Mouse (Mus musculus) hindbrain, embryonic 14.5 days (tissue): ENCODE measurements around the gene Amacr. TPM values are rescaled to one million over a fixed set of nuclear protein-coding genes. Genes with fewer than 3 reads are reported as not detected.

Experiments
- ATAC-seq: fragments of 200-750 bp; cut with Nextera tagmentation; 2 replicates; pipeline ENCODE4 v1.8.0; 2017; ENCODE audit warnings: moderate number of reproducible peaks, mild to moderate bottlenecking, moderate TSS enrichment, moderate library complexity; ENCODE audit not compliant: low FRiP score
- DNase-seq: peaks from one replicate; pipeline ENCODE4 v3.0.0-alpha.2; 2015; ENCODE audit warnings: low spot score
- H3K27ac ChIP-seq: fragments of 300-500 bp; sonication (generic); 2 replicates; pipeline ENCODE4 v1.5.1; 2014; ENCODE audit warnings: mild to moderate bottlenecking, moderate library complexity
- H3K27me3 ChIP-seq: fragments of 300-500 bp; sonication (generic); 2 replicates; pipeline ENCODE4 v1.6.1; 2014; ENCODE audit warnings: mild to moderate bottlenecking, low read length, mixed read lengths; ENCODE audit not compliant: control insufficient read depth, insufficient read depth
- H3K36me3 ChIP-seq: fragments of 300-500 bp; sonication (generic); replicated peaks from 2 replicates; pipeline ENCODE4 v1.6.1; 2014; ENCODE audit not compliant: control insufficient read depth, insufficient read depth
- H3K4me1 ChIP-seq: fragments of 300-500 bp; sonication (generic); replicated peaks from 2 replicates; pipeline ENCODE4 v1.6.1; 2014; ENCODE audit warnings: antibody characterized with exemption, low read length, mixed read lengths; ENCODE audit not compliant: control insufficient read depth, insufficient read depth
- H3K4me2 ChIP-seq: fragments of 300-500 bp; sonication (generic); replicated peaks from 2 replicates; pipeline ENCODE4 v1.6.1; 2014; ENCODE audit warnings: mild to moderate bottlenecking, moderate library complexity
- H3K4me3 ChIP-seq: fragments of 300-500 bp; sonication (generic); replicated peaks from 2 replicates; pipeline ENCODE4 v1.5.1; 2014; ENCODE audit warnings: mild to moderate bottlenecking, low read length
- H3K9ac ChIP-seq: fragments of 300-500 bp; sonication (generic); 2 replicates; pipeline ENCODE4 v1.6.1; 2014
- H3K9me3 ChIP-seq: fragments of 300-500 bp; sonication (generic); 2 replicates; pipeline ENCODE4 v1.6.1; 2016; ENCODE audit warnings: low read length; ENCODE audit not compliant: control insufficient read depth
- WGBS: fragments of 180-500 bp; shearing (Covaris S2); extraction: QIAGEN DNeasy Blood & Tissue Kit; methylation state at CpG from one replicate; pipeline ENCODE4 v1.1.7; 2014; 5-methylcytosine and 5-hydroxymethylcytosine counted together
- polyA plus RNA-seq: library from polyadenylated mRNA; unstranded; fragments of >200 nt; fragmentation: Nextera tagmentation; extraction: Ambion mirVana; gene quantifications from 2 replicates; pipeline ENCODE4 v1.2.1, GENCODE M21; 2014

Gene Amacr
- polyA plus RNA-seq, 1 experiment from 2014 or later = 16.7 TPM

- 93% methylated on average over 6 of the region's 6 CpGs for WGBS
- Histone ChIP-seq H3K9me3 (no peaks in the 10 kb centered on the region), H3K4me1 (peaks cover 5% of the 10 kb centered on the region; the same call in 1 of the 2 replicates), H3K9ac (no peak overlapping the region), H3K36me3 (no peaks in the 10 kb centered on the region), H3K4me3 (no peak overlapping the region), H3K27ac (no peak overlapping the region), H3K27me3 (no peaks in the 10 kb centered on the region), H3K4me2 (no peak overlapping the region)
- no peak for ATAC-seq
- DNase-seq = no peak
Measured at GRCm38 (mm10) chr15:10954381-10955016, 27.1 kb upstream of the Amacr start.

GRCm38 (mm10) chr15:10955156-10955555 is 26.4 kb upstream of the Amacr start:
- WGBS = 84% methylated on average over 5 of the region's 5 CpGs
- no peak for DNase-seq
- Histone ChIP-seq H3K27ac (no peak overlapping the region), H3K9me3 (no peaks in the 10 kb centered on the region), H3K4me2 (no peak overlapping the region), H3K27me3 (no peaks in the 10 kb centered on the region), H3K4me3 (no peak overlapping the region), H3K9ac (no peak overlapping the region), H3K4me1 (peaks cover 5% of the 10 kb centered on the region; the same call in 1 of the 2 replicates), H3K36me3 (no peaks in the 10 kb centered on the region)
- no peak for ATAC-seq

- no peaks in the 10 kb centered on the region for H3K36me3 ChIP-seq
- H3K27ac ChIP-seq = no peak overlapping the region
- WGBS = 32% methylated on average over 3 of the region's 3 CpGs
- DNase-seq (no peak), ATAC-seq (no peak)
- no peaks in the 10 kb centered on the region for H3K9me3 ChIP-seq
- peaks cover 5% of the 10 kb centered on the region; the same call in 1 of the 2 replicates for H3K4me1 ChIP-seq
- H3K4me3 ChIP-seq = no peak overlapping the region
- H3K27me3 ChIP-seq = no peaks in the 10 kb centered on the region
- no peak overlapping the region for H3K9ac ChIP-seq
- no peak overlapping the region for H3K4me2 ChIP-seq
Measured at GRCm38 (mm10) chr15:10956706-10957105, 24.9 kb upstream of the Amacr start.

- no peak for ATAC-seq
- Histone ChIP-seq H3K27ac (no peak overlapping the region), H3K36me3 (no peaks in the 10 kb centered on the region), H3K4me2 (no peak overlapping the region), H3K9ac (no peak overlapping the region), H3K4me3 (no peak overlapping the region), H3K4me1 (no peaks in the 10 kb centered on the region), H3K27me3 (no peaks in the 10 kb centered on the region), H3K9me3 (no peaks in the 10 kb centered on the region)
- no peak for DNase-seq
- WGBS = 89% methylated on average over 15 of the region's 15 CpGs
Measured at GRCm38 (mm10) chr15:10959277-10960026, 22.1 kb upstream of the Amacr start.

GRCm38 (mm10) chr15:10960267-10960666 is 21.3 kb upstream of the Amacr start:
- ATAC-seq (no peak), DNase-seq (no peak)
- Histone ChIP-seq H3K4me2 (no peak overlapping the region), H3K4me3 (no peak overlapping the region), H3K9ac (no peak overlapping the region), H3K4me1 (no peaks in the 10 kb centered on the region), H3K27ac (no peak overlapping the region), H3K27me3 (no peaks in the 10 kb centered on the region), H3K9me3 (no peaks in the 10 kb centered on the region), H3K36me3 (no peaks in the 10 kb centered on the region)
- WGBS = 91% methylated on average over 5 of the region's 5 CpGs

- no peaks in the 10 kb centered on the region for H3K4me1 ChIP-seq
- DNase-seq (no peak), ATAC-seq (no peak)
- H3K27me3 ChIP-seq = no peaks in the 10 kb centered on the region
- H3K9me3 ChIP-seq = no peaks in the 10 kb centered on the region
- H3K4me2 ChIP-seq = no peak overlapping the region
- 85% methylated on average over 2 of the region's 2 CpGs for WGBS
- H3K27ac ChIP-seq = no peak overlapping the region
- no peak overlapping the region for H3K4me3 ChIP-seq
- H3K9ac ChIP-seq = no peak overlapping the region
- no peaks in the 10 kb centered on the region for H3K36me3 ChIP-seq
Measured at GRCm38 (mm10) chr15:10962601-10963000, 19.0 kb upstream of the Amacr start.

- Histone ChIP-seq H3K4me3 (no peak overlapping the region), H3K27me3 (no peaks in the 10 kb centered on the region), H3K9me3 (no peaks in the 10 kb centered on the region), H3K4me1 (no peaks in the 10 kb centered on the region), H3K4me2 (no peak overlapping the region), H3K27ac (no peak overlapping the region), H3K9ac (no peak overlapping the region), H3K36me3 (no peaks in the 10 kb centered on the region)
- WGBS = 73% methylated on average over 3 of the region's 3 CpGs
- ATAC-seq = no peak
- DNase-seq = no peak
Measured at GRCm38 (mm10) chr15:10969439-10969838, 12.1 kb upstream of the Amacr start.

- Histone ChIP-seq H3K9ac (no peak overlapping the region), H3K9me3 (no peaks in the 10 kb centered on the region), H3K4me1 (no peaks in the 10 kb centered on the region), H3K27me3 (no peaks in the 10 kb centered on the region), H3K4me2 (no peak overlapping the region), H3K27ac (no peak overlapping the region), H3K36me3 (no peaks in the 10 kb centered on the region), H3K4me3 (no peak overlapping the region)
- 88% methylated on average over 5 of the region's 5 CpGs for WGBS
- DNase-seq (no peak), ATAC-seq (no peak)
Measured at GRCm38 (mm10) chr15:10970777-10971176, 10.8 kb upstream of the Amacr start.

- Histone ChIP-seq H3K27ac (no peak overlapping the region), H3K9ac (no peak overlapping the region), H3K4me1 (no peaks in the 10 kb centered on the region), H3K9me3 (no peaks in the 10 kb centered on the region), H3K4me3 (no peak overlapping the region), H3K4me2 (no peak overlapping the region), H3K27me3 (no peaks in the 10 kb centered on the region), H3K36me3 (no peaks in the 10 kb centered on the region)
- no peak for ATAC-seq
- DNase-seq = no peak
Measured at GRCm38 (mm10) chr15:10977151-10977550, 4.4 kb upstream of the Amacr start.
